Mouse (Mus musculus) midbrain, embryonic 11.5 days (tissue): ENCODE results near the gene Irx6. TPM values are rescaled to one million over a fixed set of nuclear protein-coding genes. Genes with fewer than 3 reads are reported as not detected.
A peak's percentile ranks its signal among the peaks of the same experiment; 100 is the strongest.

Source experiments
- ATAC-seq: fragments of 200-750 bp; cut with Nextera tagmentation; 2 replicates; pipeline ENCODE4 v1.8.0; 2017; ENCODE audit warnings: moderate TSS enrichment, moderate library complexity; ENCODE audit not compliant: low FRiP score
- DNase-seq: peaks from one replicate; pipeline ENCODE4 v3.0.0; 2015; ENCODE audit warnings: low spot score; ENCODE audit errors: missing footprints
- H3K27ac ChIP-seq: fragments of 300-500 bp; sonication (generic); 2 replicates; pipeline ENCODE4 v1.5.1; 2014; ENCODE audit warnings: low read depth, low read length
- H3K27me3 ChIP-seq: fragments of 300-500 bp; sonication (generic); 2 replicates; pipeline ENCODE4 v1.6.1; 2014; ENCODE audit warnings: mild to moderate bottlenecking, low read length, moderate library complexity, mixed read lengths; ENCODE audit not compliant: control insufficient read depth, insufficient read depth
- H3K36me3 ChIP-seq: fragments of 300-500 bp; sonication (generic); 2 replicates; pipeline ENCODE4 v1.6.1; 2014; ENCODE audit warnings: mild to moderate bottlenecking, low read length, moderate library complexity, mixed read lengths; ENCODE audit not compliant: control insufficient read depth, insufficient read depth
- H3K4me1 ChIP-seq: fragments of 300-500 bp; sonication (generic); 2 replicates; pipeline ENCODE4 v1.6.1; 2014; ENCODE audit warnings: low read length; ENCODE audit not compliant: control insufficient read depth, insufficient read depth
- H3K4me2 ChIP-seq: fragments of 300-500 bp; sonication (generic); 2 replicates; pipeline ENCODE4 v1.6.1; 2014; ENCODE audit warnings: mild to moderate bottlenecking, moderate library complexity
- H3K4me3 ChIP-seq: fragments of 300-500 bp; sonication (generic); 2 replicates; pipeline ENCODE4 v1.5.1; 2014; ENCODE audit warnings: low read depth, low read length
- H3K9ac ChIP-seq: fragments of 300-500 bp; sonication (generic); 2 replicates; pipeline ENCODE4 v1.6.1; 2014; ENCODE audit warnings: low read length
- H3K9me3 ChIP-seq: fragments of 300-500 bp; sonication (generic); 2 replicates; pipeline ENCODE4 v1.6.1; 2016; ENCODE audit warnings: low read length; ENCODE audit not compliant: control insufficient read depth
- WGBS: fragments of 180-500 bp; shearing (Covaris S2); extraction: QIAGEN DNeasy Blood & Tissue Kit; methylation state at CpG from one replicate; pipeline ENCODE4 v1.1.7; 2014; 5-methylcytosine and 5-hydroxymethylcytosine counted together
- polyA plus RNA-seq: library from polyadenylated mRNA; unstranded; fragments of >200 nt; fragmentation: Nextera tagmentation; extraction: Ambion mirVana; gene quantifications from 2 replicates; pipeline ENCODE4 v1.2.1, GENCODE M21; 2014

Gene Irx6
- polyA plus RNA-seq, 1 experiment from 2014 or later, result 2.6 TPM

- Histone ChIP-seq H3K4me2 (no peak overlapping the region), H3K9me3 (no peaks in the 10 kb centered on the region), H3K9ac (no peak overlapping the region), H3K4me1 (no peaks in the 10 kb centered on the region), H3K36me3 (no peaks in the 10 kb centered on the region), H3K27me3 (no peaks in the 10 kb centered on the region), H3K4me3 (no peak overlapping the region), H3K27ac (no peak overlapping the region)
- ATAC-seq, result no peak
- 85% methylated on average over 1 of the region's 1 CpGs for WGBS
- peak; percentile 17 for DNase-seq
Observed at GRCm38 (mm10) chr8:92713286-92713685, 39.2 kb downstream of the Irx6 start.

GRCm38 (mm10) chr8:92717418-92717817 lies 43.3 kb downstream of the Irx6 start:
- H3K4me1 ChIP-seq, result peaks cover 5% of the 10 kb centered on the region
- H3K27me3 ChIP-seq, result no peaks in the 10 kb centered on the region
- no peak overlapping the region for H3K9ac ChIP-seq
- no peak overlapping the region for H3K4me2 ChIP-seq
- WGBS, result 73% methylated on average over 4 of the region's 4 CpGs
- no peaks in the 10 kb centered on the region for H3K9me3 ChIP-seq
- H3K4me3 ChIP-seq, result no peak overlapping the region
- no peak overlapping the region for H3K27ac ChIP-seq
- DNase-seq, result peak; percentile 19
- no peaks in the 10 kb centered on the region for H3K36me3 ChIP-seq
- ATAC-seq, result no peak

DNA sequence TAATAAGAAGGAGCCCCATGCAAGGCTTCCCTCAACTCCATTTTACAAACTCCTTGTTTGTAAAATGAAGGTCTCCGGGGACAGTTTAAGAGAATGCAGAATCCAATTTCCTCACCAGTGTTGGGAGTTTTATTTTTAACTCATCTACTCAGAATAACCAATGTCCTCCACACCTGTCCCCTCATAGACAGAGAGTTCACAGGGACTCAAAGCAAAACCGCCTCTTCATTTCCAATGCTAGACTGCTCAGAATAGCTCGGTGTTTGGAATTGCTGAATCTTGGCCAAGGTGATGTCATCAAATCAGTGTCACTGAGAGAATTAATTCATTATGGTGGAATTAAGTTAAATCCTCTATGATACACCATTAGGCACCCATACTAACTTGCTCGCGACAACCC lies 44.0 kb downstream of the Irx6 start:
- Histone ChIP-seq H3K4me3 (no peak overlapping the region), H3K9me3 (no peaks in the 10 kb centered on the region), H3K4me1 (peaks cover 11% of the 10 kb centered on the region), H3K36me3 (no peaks in the 10 kb centered on the region), H3K9ac (no peak overlapping the region), H3K4me2 (no peak overlapping the region), H3K27me3 (no peaks in the 10 kb centered on the region), H3K27ac (no peak overlapping the region)
- peak; percentile 62 for DNase-seq
- ATAC-seq, result no peak
- 88% methylated on average over 5 of the region's 5 CpGs for WGBS

DNA sequence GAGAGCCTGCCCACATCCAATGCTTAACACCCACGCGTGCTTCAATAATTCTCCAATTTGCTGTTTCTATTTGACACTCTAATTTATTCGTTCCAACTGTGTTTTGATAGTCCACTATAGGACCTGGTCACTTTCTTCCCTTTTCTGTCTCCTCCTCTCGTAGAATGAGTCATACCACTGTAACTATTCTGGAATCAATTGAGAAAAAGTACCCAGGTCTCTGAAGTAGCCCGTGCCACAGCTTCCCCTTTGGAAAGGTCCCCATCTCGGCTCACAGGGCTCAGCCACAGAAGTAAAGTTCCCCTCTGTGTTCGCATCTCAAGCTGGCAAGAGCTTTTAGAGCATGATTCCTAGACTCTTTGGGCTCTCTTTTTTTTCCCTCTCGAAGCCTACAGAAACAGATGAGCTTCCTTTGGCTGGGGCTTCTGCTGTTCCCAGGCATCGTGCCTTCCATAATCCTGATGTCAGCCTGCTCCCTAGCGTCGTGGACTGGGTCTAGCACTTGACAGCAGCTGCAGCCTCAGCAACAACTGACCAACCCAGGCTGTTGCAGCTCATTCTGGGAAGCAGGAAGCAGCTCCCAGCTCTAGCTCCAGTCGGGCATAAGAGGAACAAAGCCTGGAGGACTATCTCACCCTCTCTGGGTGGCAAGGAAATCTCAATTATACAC lies 47.3 kb downstream of the Irx6 start:
- WGBS, result 42% methylated on average over 12 of the region's 12 CpGs
- no peak overlapping the region for H3K4me3 ChIP-seq
- ATAC-seq (peak; percentile 90), DNase-seq (peak; percentile 93)
- H3K27me3 ChIP-seq, result no peaks in the 10 kb centered on the region
- H3K4me2 ChIP-seq, result no peak overlapping the region
- peaks cover 20% of the 10 kb centered on the region for H3K4me1 ChIP-seq
- no peaks in the 10 kb centered on the region for H3K9me3 ChIP-seq
- no peaks in the 10 kb centered on the region for H3K36me3 ChIP-seq
- H3K27ac ChIP-seq, result no peak overlapping the region; the same call in 1 of the 2 replicates
- H3K9ac ChIP-seq, result no peak overlapping the region

GRCm38 (mm10) chr8:92721936-92722321 lies 47.8 kb downstream of the Irx6 start:
- 0 out of 2 replicates have a peak, but pooled peaks have one; percentile 54 for ATAC-seq
- WGBS, result 44% methylated on average over 8 of the region's 8 CpGs

DNA sequence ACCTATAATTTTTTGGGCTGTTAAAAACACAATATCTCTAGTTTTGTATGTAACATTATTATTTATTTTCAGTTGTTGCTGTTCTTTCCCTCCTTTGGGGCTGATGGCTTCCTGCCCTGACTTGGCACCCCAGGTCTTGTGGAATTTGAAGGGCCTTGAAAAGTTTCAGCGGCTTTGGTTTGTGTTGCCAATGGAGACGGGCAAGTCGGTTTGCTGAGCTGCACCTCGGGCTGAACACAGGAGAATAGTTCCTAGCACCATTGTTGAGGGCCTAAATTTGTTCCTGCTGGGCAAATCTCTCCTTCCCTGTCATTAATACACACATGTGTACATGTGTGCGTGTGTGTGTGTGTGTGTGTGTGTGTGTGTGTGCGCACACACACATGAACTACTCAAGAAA lies 49.2 kb downstream of the Irx6 start:
- H3K4me3 ChIP-seq, result no peak overlapping the region
- no peak overlapping the region for H3K9ac ChIP-seq
- 39% methylated on average over 6 of the region's 6 CpGs for WGBS
- H3K27ac ChIP-seq, result no peak overlapping the region
- H3K4me1 ChIP-seq, result peaks cover 20% of the 10 kb centered on the region
- no peaks in the 10 kb centered on the region for H3K27me3 ChIP-seq
- H3K4me2 ChIP-seq, result no peak overlapping the region
- no peaks in the 10 kb centered on the region for H3K36me3 ChIP-seq
- DNase-seq (peak; percentile 88), ATAC-seq (no peak)
- no peaks in the 10 kb centered on the region for H3K9me3 ChIP-seq

More at GRCm38 (mm10) chr8:92721936-92722321, 47.8 kb downstream of the Irx6 start:
- Histone ChIP-seq H3K4me1 (peaks cover 20% of the 10 kb centered on the region), H3K27ac (no peak overlapping the region; the same call in 1 of the 2 replicates), H3K4me3 (no peak overlapping the region), H3K27me3 (no peaks in the 10 kb centered on the region), H3K36me3 (no peaks in the 10 kb centered on the region), H3K9ac (no peak overlapping the region), H3K9me3 (no peaks in the 10 kb centered on the region), H3K4me2 (no peak overlapping the region)
- DNase-seq, result no peak

- peak; percentile 88 for DNase-seq
- no peak overlapping the region for H3K4me2 ChIP-seq
- ATAC-seq, result 0 out of 2 replicates have a peak, but pooled peaks have one; percentile 37
Observed at GRCm38 (mm10) chr8:92723947-92724346, 49.9 kb downstream of the Irx6 start.

GRCm38 (mm10) chr8:92724359-92724758 lies 50.3 kb downstream of the Irx6 start:
- H3K9ac ChIP-seq, result no peak overlapping the region
- ATAC-seq, result no peak
- peaks cover 20% of the 10 kb centered on the region for H3K4me1 ChIP-seq
- no peaks in the 10 kb centered on the region for H3K36me3 ChIP-seq
- DNase-seq, result peak; percentile 82
- no peaks in the 10 kb centered on the region for H3K9me3 ChIP-seq
- 83% methylated on average over 8 of the region's 8 CpGs for WGBS
- no peaks in the 10 kb centered on the region for H3K27me3 ChIP-seq
- H3K4me3 ChIP-seq, result no peak overlapping the region
- H3K4me2 ChIP-seq, result no peak overlapping the region
- H3K27ac ChIP-seq, result no peak overlapping the region

More at GRCm38 (mm10) chr8:92723947-92724346, 49.9 kb downstream of the Irx6 start:
- no peaks in the 10 kb centered on the region for H3K36me3 ChIP-seq
- WGBS, result 40% methylated on average over 7 of the region's 7 CpGs
- H3K27me3 ChIP-seq, result no peaks in the 10 kb centered on the region
- no peak overlapping the region for H3K4me3 ChIP-seq
- no peak overlapping the region for H3K9ac ChIP-seq
- H3K4me1 ChIP-seq, result peaks cover 20% of the 10 kb centered on the region
- H3K27ac ChIP-seq, result no peak overlapping the region
- H3K9me3 ChIP-seq, result no peaks in the 10 kb centered on the region
